Mouse (Mus musculus) C2C12 (cell line): ENCODE measurements around the gene Rnf185.

Experiments used
- CEBPB ChIP-seq: IDR thresholded peaks from one replicate; pipeline ENCODE4 v1.6.1; 2011; ENCODE audit warnings: low read depth, mild to moderate bottlenecking, control low read depth, moderate library complexity
- CTCF ChIP-seq: IDR thresholded peaks from one replicate; pipeline ENCODE4 v1.5.1; 2011; ENCODE audit not compliant: control insufficient read depth, insufficient read depth, insufficient read length
- FOSL1 ChIP-seq: IDR thresholded peaks from one replicate; pipeline ENCODE4 v1.8.0; 2011; ENCODE audit warnings: mild to moderate bottlenecking, low read length; ENCODE audit not compliant: poor library complexity, insufficient read depth, severe bottlenecking
- MAX ChIP-seq: IDR thresholded peaks from one replicate; pipeline ENCODE4 v1.6.1; 2011; ENCODE audit warnings: mild to moderate bottlenecking, control low read depth
- MYOD1 ChIP-seq: IDR thresholded peaks from one replicate; pipeline ENCODE4 v1.6.1; 2011; ENCODE audit warnings: low read depth; ENCODE audit not compliant: control insufficient read depth, insufficient read length
- MYOG ChIP-seq: IDR thresholded peaks from one replicate; pipeline ENCODE4 v1.6.1; 2011; ENCODE audit not compliant: control insufficient read depth, insufficient read length; ENCODE audit errors: extremely low read depth
- USF1 ChIP-seq: IDR thresholded peaks from one replicate; pipeline ENCODE4 v1.6.1; 2011; ENCODE audit warnings: low read depth, mild to moderate bottlenecking, control low read depth, moderate library complexity

GRCm38 (mm10) chr11:3494857-3495256 lies 42.7 kb upstream of the Rnf185 start:
- TF ChIP-seq MYOG (no peak), MAX (no peak), CTCF (no peak), USF1 (no peak), MYOD1 (no peak), FOSL1 (no peak), CEBPB (no peak)
